Mouse (Mus musculus) CH12.LX (cell line): ENCODE measurements around the gene Plekhg6. TPM values are rescaled to one million over a fixed set of nuclear protein-coding genes. Genes with fewer than 3 reads are reported as not detected.
A peak's percentile ranks its signal among the peaks of the same experiment; 100 is the strongest.

ENCODE experiments used
- DNase-seq: peaks from one replicate; pipeline ENCODE4 v3.0.0-alpha.2; 2013; ENCODE audit errors: extremely low read depth
- H3K27ac ChIP-seq: 2 replicates; pipeline ENCODE4 v1.5.1; 2012; ENCODE audit warnings: low read depth, mild to moderate bottlenecking, control low read depth, moderate library complexity; ENCODE audit not compliant: insufficient read depth
- H3K27me3 ChIP-seq: replicated peaks from 2 replicates; pipeline ENCODE3; 2012; ENCODE audit warnings: inconsistent platforms
- H3K36me3 ChIP-seq, 2 experiments: replicated peaks in 1 of 2; 2 replicates each; pipeline versions ENCODE3 to v1.6.1; 2012; ENCODE audit warnings: inconsistent platforms in 1 of 2, low read length in 1 of 2, mild to moderate bottlenecking in 1 of 2, mixed read lengths in 1 of 2, moderate library complexity in 1 of 2; ENCODE audit not compliant: control insufficient read depth in 1 of 2, insufficient read depth in 1 of 2
- H3K4me1 ChIP-seq, 2 experiments: 2 replicates each; pipeline ENCODE4 v1.6.1; 2012; ENCODE audit warnings: inconsistent platforms in 1 of 2, moderate library complexity in 1 of 2; ENCODE audit not compliant: insufficient read depth in 2 of 2, control insufficient read depth in 1 of 2
- H3K4me2 ChIP-seq: 2 replicates; pipeline ENCODE4 v1.6.1; 2012; ENCODE audit warnings: low read depth, mild to moderate bottlenecking, control low read depth; ENCODE audit not compliant: poor library complexity, insufficient read depth, severe bottlenecking
- H3K4me3 ChIP-seq, 3 experiments: fragments of 150-350 bp in 1 of 3; sonication (generic) in 1 of 3; replicated peaks in 1 of 3; 2 replicates each; pipeline versions ENCODE3 to v1.5.1; 2011 to 2012; ENCODE audit warnings: low read depth in 2 of 3, low read length in 2 of 3, mild to moderate bottlenecking in 2 of 3, moderate library complexity in 2 of 3, control low read depth in 1 of 3, improper control_type of control experiment in 1 of 3, inconsistent platforms in 1 of 3, mixed read lengths in 1 of 3; ENCODE audit not compliant: poor library complexity in 1 of 3
- H3K79me2 ChIP-seq: replicated peaks from 2 replicates; pipeline ENCODE4 v1.6.1; 2012; ENCODE audit warnings: mild to moderate bottlenecking, moderate library complexity; ENCODE audit not compliant: control insufficient read depth, poor library complexity, insufficient read depth, severe bottlenecking; ENCODE audit errors: extremely low read depth
- H3K9ac ChIP-seq: 2 replicates; pipeline ENCODE4 v1.6.1; 2012; ENCODE audit warnings: low read depth, mild to moderate bottlenecking, control low read depth, moderate library complexity; ENCODE audit not compliant: insufficient read depth
- H3K9me3 ChIP-seq: replicated peaks from 2 replicates; pipeline ENCODE3; 2012; ENCODE audit warnings: low read length, inconsistent platforms, mixed read lengths
- BHLHE40 ChIP-seq: IDR thresholded peaks from 2 replicates; pipeline ENCODE4 v1.6.1; 2011; ENCODE audit warnings: mild to moderate bottlenecking, low read depth, low read length, improper control_type of control experiment
- CHD1 ChIP-seq: IDR thresholded peaks from 2 replicates; pipeline ENCODE4 v1.6.1; 2012; ENCODE audit warnings: low read depth, low read length, improper control_type of control experiment, inconsistent platforms
- CTCF ChIP-seq, 2 experiments: IDR thresholded peaks in 1 of 2; conservative IDR thresholded peaks in 1 of 2; 2 replicates each; pipeline ENCODE4 v1.5.1; 2011 to 2012; ENCODE audit warnings: low read depth in 2 of 2, low read length in 2 of 2, improper control_type of control experiment in 1 of 2, inconsistent platforms in 1 of 2, mild to moderate bottlenecking in 1 of 2, moderate library complexity in 1 of 2
- E2F4 ChIP-seq: IDR thresholded peaks from 2 replicates; pipeline ENCODE4 v1.6.1; 2011; ENCODE audit warnings: low read depth, low read length, improper control_type of control experiment; ENCODE audit not compliant: insufficient replicate concordance
- ELF1 ChIP-seq: IDR thresholded peaks from 2 replicates; pipeline ENCODE4 v1.6.1; 2014; ENCODE audit warnings: low read depth, mild to moderate bottlenecking, inconsistent platforms, low read length, improper control_type of control experiment
- EP300 ChIP-seq: IDR thresholded peaks from 2 replicates; pipeline ENCODE4 v1.6.1; 2011; ENCODE audit warnings: low read length, improper control_type of control experiment
- ETS1 ChIP-seq: conservative IDR thresholded peaks from 2 replicates; pipeline ENCODE4 v1.6.1; 2012; ENCODE audit warnings: low read depth, mild to moderate bottlenecking, inconsistent platforms, low read length, improper control_type of control experiment, moderate library complexity
- GABPA ChIP-seq: IDR thresholded peaks from 2 replicates; pipeline ENCODE4 v1.6.1; 2012; ENCODE audit warnings: low read depth, low read length, improper control_type of control experiment, inconsistent platforms; ENCODE audit not compliant: insufficient replicate concordance
- HCFC1 ChIP-seq: IDR thresholded peaks from 2 replicates; pipeline ENCODE4 v1.6.1; 2012; ENCODE audit warnings: low read depth, mild to moderate bottlenecking, inconsistent platforms, low read length, improper control_type of control experiment
- MAFK ChIP-seq: IDR thresholded peaks from 2 replicates; pipeline ENCODE4 v1.6.1; 2011; ENCODE audit warnings: low read length, improper control_type of control experiment; ENCODE audit not compliant: insufficient replicate concordance
- MAX ChIP-seq: IDR thresholded peaks from 2 replicates; pipeline ENCODE4 v1.6.1; 2011; ENCODE audit warnings: low read length, improper control_type of control experiment
- MYC ChIP-seq: IDR thresholded peaks from 2 replicates; pipeline ENCODE4 v1.6.1; 2011; ENCODE audit warnings: low read depth, mild to moderate bottlenecking, improper control_type of control experiment, low read length
- NELFE ChIP-seq: IDR thresholded peaks from 2 replicates; pipeline ENCODE4 v1.6.1; 2011; ENCODE audit warnings: low read depth, low read length, improper control_type of control experiment
- NRF1 ChIP-seq: IDR thresholded peaks from 2 replicates; pipeline ENCODE4 v1.6.1; 2014; ENCODE audit warnings: low read depth, mild to moderate bottlenecking, inconsistent platforms, low read length, improper control_type of control experiment, moderate library complexity
- RAD21 ChIP-seq: IDR thresholded peaks from 2 replicates; pipeline ENCODE4 v1.6.1; 2011; ENCODE audit warnings: low read depth, mild to moderate bottlenecking, low read length, improper control_type of control experiment, moderate library complexity
- TCF12 ChIP-seq: IDR thresholded peaks from 2 replicates; pipeline ENCODE4 v1.6.1; 2014; ENCODE audit warnings: low read depth, mild to moderate bottlenecking, inconsistent platforms, low read length, improper control_type of control experiment
- USF2 ChIP-seq: conservative IDR thresholded peaks from 2 replicates; pipeline ENCODE4 v1.6.1; 2011; ENCODE audit warnings: low read depth, low read length, improper control_type of control experiment
- ZKSCAN1 ChIP-seq: IDR thresholded peaks from 2 replicates; pipeline ENCODE4 v1.6.1; 2012; ENCODE audit warnings: low read depth, inconsistent platforms, low read length, improper control_type of control experiment, borderline replicate concordance
- ZMIZ1 ChIP-seq: IDR thresholded peaks from 2 replicates; pipeline ENCODE4 v1.6.1; 2012; ENCODE audit warnings: low read depth, mild to moderate bottlenecking, inconsistent platforms, low read length, improper control_type of control experiment
- dilution Hi-C: fragments of 300-500 bp; cut with MboI; formaldehyde crosslinking; loops from 2 replicates; pipeline ENCODE4 v1.14.3; 2020; ENCODE audit warnings: low sequenced_read_pairs; ENCODE audit not compliant: extremely low pct_unique_long_range_greater_than_20kb, extremely low pct_ligation_motif_present
- in situ Hi-C: fragments of 300-500 bp; cut with MboI; formaldehyde crosslinking; loops from 3 replicates; pipeline ENCODE4 v1.14.3; 2019; ENCODE audit warnings: low sequenced_read_pairs, low pct_ligation_motif_present, low pct_unique_long_range_greater_than_20kb, mixed read lengths
- polyA plus RNA-seq: library from polyadenylated mRNA; unstranded; fragments of >175 nt; gene quantifications from 2 replicates; pipeline ENCODE4 v1.2.1, GENCODE M21; 2012; ENCODE audit warnings: low read depth; ENCODE audit not compliant: insufficient read length
- total RNA-seq, 2 experiments: library from RNA; depleted of rRNA; stranded (reverse); fragments of 300-350 nt in 1 of 2; fragments of >200 nt in 1 of 2; gene quantifications; 2 replicates each; pipeline ENCODE4 v1.2.3; 2012 to 2014

Gene Plekhg6
- total and polyA plus RNA-seq, 3 experiments, result not detected

- in situ Hi-C loops, result no loop called here
- Histone ChIP-seq H3K36me3 (no peaks in the 10 kb centered on the region), H3K4me3 (no peak overlapping the region), H3K27ac (no peak overlapping the region), H3K9ac (no peak overlapping the region), H3K9me3 (peaks cover 6% of the 10 kb centered on the region), H3K79me2 (no peaks in the 10 kb centered on the region), H3K4me2 (no peak overlapping the region), H3K27me3 (peaks cover 72% of the 10 kb centered on the region), H3K4me1 (peaks cover 0 to 5% of the 10 kb centered on the region in 2 experiments; a peak in 1 of 4 replicates)
- DNase-seq, result no peak
- no peak for TF ChIP-seq NELFE
- no peak for TF ChIP-seq MYC
- dilution Hi-C loops, result no loop called here
Observed at GRCm38 (mm10) chr6:125386080-125386479, 5.5 kb upstream of the Plekhg6 start.

DNA sequence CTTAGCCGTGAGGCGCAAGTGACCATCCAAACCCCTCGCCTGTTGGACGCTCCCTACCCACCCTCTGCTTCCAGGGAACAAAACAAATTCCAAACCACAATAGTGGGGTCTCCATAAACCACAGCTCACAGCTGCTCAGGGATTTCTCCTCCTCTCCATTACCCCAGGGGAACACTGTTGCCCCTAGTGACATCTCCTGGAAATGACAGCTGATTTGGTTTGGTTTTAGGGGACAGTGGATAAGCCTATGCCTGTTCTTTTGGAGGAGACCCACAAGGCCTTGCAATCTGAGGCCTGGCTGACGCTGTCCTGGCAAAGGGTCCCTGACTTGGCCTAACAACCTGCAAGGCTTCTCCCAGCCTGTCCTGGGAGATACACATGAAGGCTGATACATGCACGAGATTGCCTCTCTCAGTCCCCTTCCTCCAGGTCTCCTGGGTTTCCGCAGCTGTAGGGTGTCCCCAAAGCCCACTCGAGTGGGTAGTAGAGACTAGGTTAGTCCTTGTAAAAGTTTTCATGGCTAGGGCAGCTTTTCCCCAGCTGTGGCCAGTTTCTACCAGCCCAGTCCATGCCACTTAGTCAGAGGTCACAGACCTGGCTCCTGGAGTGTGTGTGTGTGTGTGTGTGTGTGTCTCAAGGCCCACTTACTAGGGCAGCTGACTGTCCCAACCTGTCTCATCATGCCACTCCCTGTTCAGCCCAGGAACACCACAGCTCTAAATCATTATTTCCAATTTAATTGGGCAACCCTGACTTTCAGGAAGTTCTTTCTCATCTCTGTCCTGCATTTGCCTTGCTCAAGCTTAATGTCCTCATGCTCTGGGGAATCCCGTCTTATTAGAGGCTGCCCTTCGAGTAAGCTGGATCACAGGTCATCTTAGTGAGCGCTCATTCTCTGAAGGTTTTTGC lies 4.7 kb upstream of the Plekhg6 start:
- peaks cover 6% of the 10 kb centered on the region for H3K9me3 ChIP-seq
- H3K27ac ChIP-seq, result no peak overlapping the region
- TF ChIP-seq HCFC1 (no peak), CHD1 (no peak), GABPA (no peak), ETS1 (no peak), MAX (no peak), MAFK (no peak), BHLHE40 (no peak), NRF1 (no peak), E2F4 (no peak), EP300 (no peak), USF2 (no peak), TCF12 (no peak), ZKSCAN1 (no peak), ELF1 (no peak), ZMIZ1 (no peak), RAD21 (peak; percentile 4), CTCF (conservative IDR thresholded peaks at IDR 0.05 in 1 of 2, IDR thresholded peaks at IDR 0.05 in 1 of 2; ENCODE audit: low read depth in 2 of 2, low read length in 2 of 2) (peak; percentile 39 to 44; a peak in 3 of 4 replicates)
- no peak overlapping the region for H3K4me2 ChIP-seq
- in situ Hi-C loops (no loop called here), dilution Hi-C loops (no loop called here)
- H3K36me3 ChIP-seq, result no peaks in the 10 kb centered on the region
- peaks cover 79% of the 10 kb centered on the region for H3K27me3 ChIP-seq
- no peaks in the 10 kb centered on the region for H3K79me2 ChIP-seq
- no peak overlapping the region for H3K4me3 ChIP-seq
- no peak overlapping the region for H3K9ac ChIP-seq
- no peak for DNase-seq
- H3K4me1 ChIP-seq, result peaks cover 0 to 5% of the 10 kb centered on the region in 2 experiments; a peak in 1 of 4 replicates
